Mouse (Mus musculus) stomach, postnatal 0 days (tissue): ENCODE results near the gene Agpat2. TPM values are rescaled to one million over a fixed set of nuclear protein-coding genes. Genes with fewer than 3 reads are reported as not detected.

ENCODE experiments used
- ATAC-seq: fragments of 200-750 bp; cut with Nextera tagmentation; 2 replicates; pipeline ENCODE4 v1.8.0; 2017; ENCODE audit not compliant: low FRiP score, low TSS enrichment
- DNase-seq: peaks from one replicate; pipeline ENCODE4 v3.0.0-alpha.2; 2016; ENCODE audit warnings: low spot score
- H3K27ac ChIP-seq: fragments of 300-500 bp; sonication (generic); replicated peaks from 2 replicates; pipeline ENCODE4 v1.5.1; 2014; ENCODE audit warnings: mild to moderate bottlenecking, control low read depth
- H3K27me3 ChIP-seq: fragments of 300-500 bp; sonication (generic); 2 replicates; pipeline ENCODE4 v1.6.1; 2014; ENCODE audit warnings: low read length; ENCODE audit not compliant: control insufficient read depth, insufficient read depth
- H3K36me3 ChIP-seq: fragments of 300-500 bp; sonication (generic); 2 replicates; pipeline ENCODE4 v1.6.1; 2014; ENCODE audit warnings: low read length, mixed read lengths; ENCODE audit not compliant: control insufficient read depth, insufficient read depth
- H3K4me1 ChIP-seq: fragments of 300-500 bp; sonication (generic); replicated peaks from 2 replicates; pipeline ENCODE4 v1.6.1; 2014; ENCODE audit warnings: antibody characterized with exemption; ENCODE audit not compliant: control insufficient read depth, insufficient read depth
- H3K4me2 ChIP-seq: fragments of 300-500 bp; sonication (generic); replicated peaks from 2 replicates; pipeline ENCODE4 v1.6.1; 2014; ENCODE audit warnings: low read depth, mild to moderate bottlenecking, control low read depth, moderate library complexity
- H3K4me3 ChIP-seq: fragments of 300-500 bp; sonication (generic); 2 replicates; pipeline ENCODE4 v1.5.1; 2014; ENCODE audit warnings: low read depth, low read length, control low read depth
- H3K9ac ChIP-seq: fragments of 300-500 bp; sonication (generic); 2 replicates; pipeline ENCODE4 v1.6.1; 2014; ENCODE audit warnings: mild to moderate bottlenecking, low read length, control low read depth, mixed read lengths
- H3K9me3 ChIP-seq: fragments of 300-500 bp; sonication (generic); 2 replicates; pipeline ENCODE4 v1.6.1; 2016; ENCODE audit warnings: low read length; ENCODE audit not compliant: control insufficient read depth
- CTCF ChIP-seq: IDR thresholded peaks from 2 replicates; pipeline ENCODE4 v1.5.1; 2016; ENCODE audit warnings: antibody characterized with exemption, low read depth, mild to moderate bottlenecking, moderate library complexity
- EP300 ChIP-seq: optimal IDR thresholded peaks from 2 replicates; pipeline ENCODE3; 2016; ENCODE audit warnings: antibody characterized with exemption
- WGBS: fragments of 180-500 bp; shearing (Covaris S2); extraction: QIAGEN DNeasy Blood & Tissue Kit; methylation state at CpG from one replicate; pipeline ENCODE4 v1.1.7; 2014; 5-methylcytosine and 5-hydroxymethylcytosine counted together
- polyA plus RNA-seq: library from polyadenylated mRNA; unstranded; fragments of >200 nt; fragmentation: Nextera tagmentation; extraction: Ambion mirVana; gene quantifications from 2 replicates; pipeline ENCODE4 v1.2.1, GENCODE M21; 2015

Gene Agpat2
- polyA plus RNA-seq, 1 experiment from 2014 or later = 109 TPM

DNA sequence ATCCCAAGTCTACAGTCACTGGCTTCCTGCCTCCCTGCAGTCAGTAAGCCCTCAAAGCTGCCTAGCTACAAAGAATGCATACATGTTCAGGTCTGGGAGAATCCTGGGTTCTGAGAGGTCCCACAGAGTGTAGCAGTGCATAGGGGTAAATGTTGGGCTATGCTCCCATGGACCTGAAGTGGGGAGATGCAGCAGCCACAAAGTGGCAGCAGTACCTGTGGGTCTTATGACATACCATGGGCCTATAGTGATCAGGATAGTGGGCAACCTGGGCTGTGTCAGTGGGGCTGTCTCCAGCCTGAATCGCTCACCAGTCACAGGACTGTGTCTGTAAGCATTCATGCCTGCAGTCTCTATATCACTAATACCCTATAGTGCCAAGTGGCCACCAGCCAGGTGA lies 24.5 kb downstream of the Agpat2 start, which contains the start of gene Egfl7:
TSS of gene Egfl7 (plus strand) at position 301 of the 400 bp plus-strand sequence.
- 75% methylated on average over 1 of the region's 1 CpGs for WGBS
- H3K27ac ChIP-seq = peak within 1 kb of the TSS; percentile 73
- no peak within 1 kb of the TSS for H3K9ac ChIP-seq

DNA sequence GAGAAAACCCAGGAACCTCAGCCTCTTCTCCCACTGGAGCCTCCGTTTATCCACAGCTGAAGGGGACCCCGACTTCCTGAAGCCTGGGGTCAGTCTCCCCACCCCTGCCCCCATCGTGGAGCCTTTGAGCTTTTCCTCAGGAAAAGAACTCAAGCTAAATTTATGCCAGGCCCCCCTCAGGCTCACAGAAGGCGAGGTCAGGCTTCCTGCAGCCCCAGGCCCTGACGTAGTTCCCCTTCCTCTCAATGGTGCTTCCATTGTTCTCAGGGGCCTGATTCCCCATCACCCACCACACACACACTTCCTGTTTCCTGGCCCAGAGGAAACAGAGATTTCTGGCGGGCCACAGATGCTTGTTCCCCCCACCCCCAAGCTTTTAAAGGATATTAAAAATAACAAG lies 25.8 kb downstream of the Agpat2 start:
- peak overlapping the region; percentile 69; the same call in 1 of the 2 replicates for H3K27ac ChIP-seq
- no peak; the same call in 1 of the 2 replicates for ATAC-seq
- H3K4me2 ChIP-seq = no peak overlapping the region

More for the DNA sequence above, 24.5 kb downstream of the Agpat2 start, which contains the start of gene Egfl7:
- H3K36me3 ChIP-seq = no peaks in the 10 kb centered on the region
- no peaks in the 10 kb centered on the region for H3K4me1 ChIP-seq
- TF ChIP-seq CTCF = no peak
- TF ChIP-seq EP300 = no peak
- no peak within 1 kb of the TSS for H3K4me2 ChIP-seq
- no peak within 1 kb of the TSS for H3K4me3 ChIP-seq
- H3K9me3 ChIP-seq = no peaks in the 10 kb centered on the region
- no peaks in the 10 kb centered on the region for H3K27me3 ChIP-seq
- DNase-seq (no peak), ATAC-seq (no peak)

DNA sequence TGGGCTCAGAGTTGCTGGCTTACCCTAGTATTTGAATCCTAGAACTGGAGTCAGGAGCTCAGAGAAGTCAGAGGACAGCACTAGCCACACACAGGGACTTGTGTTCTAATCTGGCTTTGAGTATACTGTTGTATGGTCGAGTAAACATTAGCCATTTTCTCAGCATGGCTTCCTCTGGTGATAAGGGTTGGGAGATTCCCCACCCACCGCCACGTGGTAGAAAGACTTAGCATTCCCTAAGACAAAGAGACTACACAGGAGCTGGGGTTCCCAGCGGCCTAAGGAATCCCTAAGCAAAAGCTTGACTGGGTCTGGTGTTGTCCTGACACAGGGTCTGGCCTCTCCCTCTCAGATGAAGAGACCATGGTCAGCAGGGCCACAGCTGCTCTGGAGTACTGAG lies 27.8 kb downstream of the Agpat2 start:
- Histone ChIP-seq H3K9ac (no peak overlapping the region), H3K36me3 (no peaks in the 10 kb centered on the region), H3K27ac (peak overlapping the region; percentile 61), H3K4me2 (no peak overlapping the region), H3K4me3 (no peak overlapping the region), H3K9me3 (no peaks in the 10 kb centered on the region), H3K27me3 (no peaks in the 10 kb centered on the region), H3K4me1 (no peaks in the 10 kb centered on the region; the same call in 1 of the 2 replicates)
- no peak for ATAC-seq
- TF ChIP-seq CTCF (no peak), EP300 (no peak)
- 50% methylated on average over 4 of the region's 4 CpGs for WGBS
- DNase-seq = no peak

More for the DNA sequence above, 25.8 kb downstream of the Agpat2 start:
- Histone ChIP-seq H3K36me3 (no peaks in the 10 kb centered on the region), H3K9me3 (no peaks in the 10 kb centered on the region), H3K4me3 (no peak overlapping the region), H3K4me1 (no peaks in the 10 kb centered on the region; the same call in 1 of the 2 replicates), H3K9ac (no peak overlapping the region), H3K27me3 (no peaks in the 10 kb centered on the region)
- TF ChIP-seq EP300 (peak; percentile 81), CTCF (no peak)
- DNase-seq = no peak
- WGBS = 44% methylated on average over 6 of the region's 6 CpGs

DNA sequence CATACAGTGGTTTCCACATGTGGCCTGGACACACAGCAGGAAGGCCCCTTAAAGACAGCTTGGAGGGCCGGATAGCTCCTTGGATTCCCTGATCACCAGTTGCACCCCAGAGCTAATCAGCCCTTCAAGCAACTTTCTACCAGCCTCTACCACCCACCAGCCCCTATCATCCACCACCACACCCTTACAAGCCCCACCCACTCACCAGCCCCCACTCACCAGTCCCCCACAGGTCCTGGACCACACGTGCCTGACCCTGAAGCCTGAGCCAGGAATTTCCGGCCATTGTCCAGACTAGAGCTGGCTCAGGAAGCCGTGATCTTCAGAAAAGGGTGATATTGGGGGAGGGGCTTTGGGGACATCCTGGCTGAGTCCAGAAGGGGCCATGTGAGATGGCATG lies 28.4 kb downstream of the Agpat2 start:
- TF ChIP-seq CTCF (no peak), EP300 (no peak)
- Histone ChIP-seq H3K9ac (no peak overlapping the region), H3K27ac (peak overlapping the region; percentile 53), H3K9me3 (no peaks in the 10 kb centered on the region), H3K4me2 (no peak overlapping the region), H3K36me3 (no peaks in the 10 kb centered on the region), H3K4me3 (no peak overlapping the region), H3K4me1 (no peaks in the 10 kb centered on the region; the same call in 1 of the 2 replicates), H3K27me3 (no peaks in the 10 kb centered on the region)
- WGBS = 57% methylated on average over 4 of the region's 4 CpGs
- ATAC-seq (no peak), DNase-seq (no peak)

DNA sequence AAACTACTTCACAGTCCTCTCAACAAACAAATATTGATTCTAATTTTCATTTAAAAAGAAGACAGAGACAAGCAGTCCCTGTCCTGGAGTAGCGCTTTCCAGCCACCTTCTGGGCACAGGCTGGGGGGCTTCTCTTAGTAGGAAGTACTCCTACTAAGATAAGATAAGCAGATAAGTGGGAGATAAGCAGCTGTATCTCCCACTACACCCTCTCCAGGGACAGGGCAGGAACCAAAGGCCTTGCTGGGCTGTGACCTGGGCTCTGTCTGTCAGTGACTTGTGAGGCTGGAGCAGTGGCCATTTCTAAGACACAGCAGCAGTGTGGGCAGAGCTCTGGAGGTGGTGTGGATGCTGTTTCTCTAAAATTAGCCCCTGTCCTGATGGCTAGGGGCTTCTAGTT lies 28.8 kb downstream of the Agpat2 start:
- no peaks in the 10 kb centered on the region for H3K27me3 ChIP-seq
- DNase-seq (no peak), ATAC-seq (no peak)
- no peaks in the 10 kb centered on the region for H3K36me3 ChIP-seq
- no peaks in the 10 kb centered on the region for H3K9me3 ChIP-seq
- H3K9ac ChIP-seq = no peak overlapping the region
- peak overlapping the region; percentile 53 for H3K27ac ChIP-seq
- H3K4me3 ChIP-seq = no peak overlapping the region
- 88% methylated on average over 1 of the region's 1 CpGs for WGBS
- no peak overlapping the region for H3K4me2 ChIP-seq
- TF ChIP-seq EP300 (no peak), CTCF (no peak)
- H3K4me1 ChIP-seq = no peaks in the 10 kb centered on the region; the same call in 1 of the 2 replicates

DNA sequence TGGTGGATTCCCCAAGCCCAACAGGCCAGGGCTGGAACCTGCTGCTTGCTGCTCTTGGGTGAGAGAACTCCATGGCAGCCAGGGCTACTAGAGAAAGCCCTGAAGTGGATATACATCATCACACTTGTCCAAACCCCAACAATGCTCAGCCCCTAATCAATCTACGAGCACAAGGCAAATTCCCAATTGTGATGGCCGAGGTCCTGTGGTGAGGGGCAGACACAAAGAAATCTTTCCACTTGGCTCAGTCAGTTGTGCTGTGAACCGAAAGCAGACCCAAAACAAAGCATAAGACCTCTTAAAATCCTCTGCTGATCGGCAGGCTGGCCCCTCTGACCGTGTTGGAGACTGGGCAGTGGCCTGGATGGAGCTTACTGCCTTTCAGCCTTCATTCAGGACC lies 29.4 kb downstream of the Agpat2 start:
- Histone ChIP-seq H3K9me3 (no peaks in the 10 kb centered on the region), H3K9ac (no peak overlapping the region), H3K27ac (no peak overlapping the region), H3K27me3 (no peaks in the 10 kb centered on the region), H3K4me3 (no peak overlapping the region), H3K4me2 (no peak overlapping the region), H3K4me1 (no peaks in the 10 kb centered on the region; the same call in 1 of the 2 replicates), H3K36me3 (no peaks in the 10 kb centered on the region)
- ATAC-seq (no peak), DNase-seq (no peak)
- no peak for TF ChIP-seq EP300
- TF ChIP-seq CTCF = no peak
- 65% methylated on average over 5 of the region's 5 CpGs for WGBS
